Mouse (Mus musculus): ENCODE data around the gene Gm49391. TPM values are rescaled to one million over a fixed set of nuclear protein-coding genes. Genes with fewer than 3 reads are reported as not detected.

The Gm49391 gene
- 11.8 TPM for polyA plus RNA-seq (2014; fragmentation: Illumina TruSeq; extraction: RNeasy Lipid Tissue Mini Kit (QIAGEN cat#74804))

GRCm38 (mm10) chr13:60936500-60936901, at the start of gene Gm49391, which contains the start of gene Ctla2a:
Gene Gm49391 (minus strand): TSS chr13:60936571.
Gene Ctla2a (minus strand): TSS chr13:60936625.

GRCm38 (mm10) chr13:60941884-60942283, 5.5 kb upstream of the Gm49391 start, which contains the start of gene Tpbpa:
Gene Tpbpa (minus strand): TSS chr13:60941984.

GRCm38 (mm10) chr13:60935490-60935889, 881 bp downstream of the Gm49391 start, which contains the start of gene Gm49393:
Gene Gm49393 (minus strand): TSS chr13:60935590.

GRCm38 (mm10) chr13:60904780-60905179, 31.6 kb downstream of the Gm49391 start, which contains the start of gene Tpbpb:
Gene Tpbpb (minus strand): TSS chr13:60904880.

GRCm38 (mm10) chr13:60897328-60897727, 39.0 kb downstream of the Gm49391 start, which contains the start of gene Ctla2b:
Gene Ctla2b (minus strand): TSS chr13:60897447.

GRCm38 (mm10) chr13:60896794-60897193, 39.6 kb downstream of the Gm49391 start, which contains the start of gene Gm49392:
Gene Gm49392 (minus strand): TSS chr13:60896894.

GRCm38 (mm10) chr13:60864281-60864680, 72.1 kb downstream of the Gm49391 start, which contains the start of gene 4930486L24Rik:
Gene 4930486L24Rik (minus strand): TSS chr13:60864475.

Other genes with a start within 250 kb of the Gm49391 start
- gene BC051665, start 150.2 kb downstream of the Gm49391 start, polyA plus RNA-seq (2014; fragmentation: Illumina TruSeq; extraction: RNeasy Lipid Tissue Mini Kit (QIAGEN cat#74804)), result not detected
- not detected for gene Ctsll3, start 133.7 kb downstream of the Gm49391 start, polyA plus RNA-seq (2014; fragmentation: Illumina TruSeq; extraction: RNeasy Lipid Tissue Mini Kit (QIAGEN cat#74804))
- 1.5 TPM for gene 4930486L24Rik, start 72.1 kb downstream of the Gm49391 start, polyA plus RNA-seq (2014; fragmentation: Illumina TruSeq; extraction: RNeasy Lipid Tissue Mini Kit (QIAGEN cat#74804))
- gene Gm49392, start 39.7 kb downstream of the Gm49391 start, polyA plus RNA-seq (2014; fragmentation: Illumina TruSeq; extraction: RNeasy Lipid Tissue Mini Kit (QIAGEN cat#74804)), result 0.40 TPM
- gene Ctla2b, start 39.1 kb downstream of the Gm49391 start, polyA plus RNA-seq (2014; fragmentation: Illumina TruSeq; extraction: RNeasy Lipid Tissue Mini Kit (QIAGEN cat#74804)), result 3.1 TPM
- gene Tpbpb, start 31.7 kb downstream of the Gm49391 start, polyA plus RNA-seq (2014; fragmentation: Illumina TruSeq; extraction: RNeasy Lipid Tissue Mini Kit (QIAGEN cat#74804)), result not detected
- 7.7 TPM for gene Gm49393, start 981 bp downstream of the Gm49391 start, polyA plus RNA-seq (2014; fragmentation: Illumina TruSeq; extraction: RNeasy Lipid Tissue Mini Kit (QIAGEN cat#74804))
- 61.0 TPM for gene Ctla2a, start 54 bp upstream of the Gm49391 start, polyA plus RNA-seq (2014; fragmentation: Illumina TruSeq; extraction: RNeasy Lipid Tissue Mini Kit (QIAGEN cat#74804))
- gene Tpbpa, start 5.4 kb upstream of the Gm49391 start, polyA plus RNA-seq (2014; fragmentation: Illumina TruSeq; extraction: RNeasy Lipid Tissue Mini Kit (QIAGEN cat#74804)), result not detected
- not detected for gene Ctsj, start 69.4 kb upstream of the Gm49391 start, polyA plus RNA-seq (2014; fragmentation: Illumina TruSeq; extraction: RNeasy Lipid Tissue Mini Kit (QIAGEN cat#74804))
- gene Ctsq, start 104.1 kb upstream of the Gm49391 start, polyA plus RNA-seq (2014; fragmentation: Illumina TruSeq; extraction: RNeasy Lipid Tissue Mini Kit (QIAGEN cat#74804)), result not detected
- not detected for gene Ctsr, start 227.7 kb upstream of the Gm49391 start, polyA plus RNA-seq (2014; fragmentation: Illumina TruSeq; extraction: RNeasy Lipid Tissue Mini Kit (QIAGEN cat#74804))